Mouse (Mus musculus) yolk sac, embryonic 10.5 days (tissue): ENCODE measurements at regions not wholly inside any gene's neighbourhood (a gene's known extent, or its start where the extent isn't known, plus 50 kb on each side); places are given as distances from the start of the nearest gene placed in this dataset.

Source experiments
- DNase-seq: peaks from one replicate; pipeline ENCODE4 v3.0.0-alpha.2; 2017; ENCODE audit warnings: low spot score

DNA sequence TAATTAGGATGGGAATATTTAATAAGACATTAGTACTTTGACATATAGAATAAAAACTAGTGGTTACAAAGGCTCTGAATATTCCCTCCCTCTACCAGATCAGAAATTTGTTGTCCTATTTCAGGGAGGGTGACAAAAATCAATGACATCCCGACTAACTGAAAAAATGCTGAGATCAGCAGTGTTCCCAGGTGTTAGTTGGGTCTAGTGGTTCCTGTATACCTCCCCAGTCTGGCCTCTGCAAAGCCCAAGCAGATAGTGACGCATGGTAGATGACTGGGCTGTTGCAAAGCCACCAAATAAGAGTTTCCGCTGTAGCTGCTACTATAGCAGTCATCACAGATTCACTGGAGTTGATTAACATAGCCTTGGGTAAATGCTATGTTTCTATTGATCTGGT, 59.9 kb upstream of the Gm4791 start:
- no peak for DNase-seq

- DNase-seq, result no peak
These were observed 72.9 kb upstream of the Gm4791 start for GRCm38 (mm10) chr9:46925641-46926040.

- DNase-seq, result no peak
These were observed 78.5 kb upstream of the Gm4791 start for GRCm38 (mm10) chr9:46920081-46920480.

DNA sequence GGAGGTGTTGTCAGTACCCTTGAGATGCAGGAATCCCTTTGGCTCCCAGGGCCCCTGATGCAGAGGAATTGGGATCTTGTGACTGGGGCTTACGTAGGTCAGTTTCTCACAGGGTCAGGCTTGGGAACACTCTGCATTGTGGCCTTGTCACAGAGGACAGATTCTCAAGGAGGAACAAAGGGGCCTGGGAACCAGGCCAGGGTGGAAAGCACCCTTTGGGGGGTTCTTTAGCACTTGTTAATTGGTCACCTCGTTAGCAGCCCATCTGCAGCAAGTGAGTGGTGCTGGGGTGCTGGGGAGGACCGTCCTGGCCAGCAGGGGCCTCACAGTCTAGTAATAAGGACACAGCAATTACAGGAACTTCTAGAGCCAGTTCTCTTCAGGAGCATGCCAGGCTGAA, 85.3 kb upstream of the Gm4791 start:
- DNase-seq, result no peak

- DNase-seq, result no peak
These were observed 89.0 kb upstream of the Gm4791 start for GRCm38 (mm10) chr9:46909412-46910013.

DNA sequence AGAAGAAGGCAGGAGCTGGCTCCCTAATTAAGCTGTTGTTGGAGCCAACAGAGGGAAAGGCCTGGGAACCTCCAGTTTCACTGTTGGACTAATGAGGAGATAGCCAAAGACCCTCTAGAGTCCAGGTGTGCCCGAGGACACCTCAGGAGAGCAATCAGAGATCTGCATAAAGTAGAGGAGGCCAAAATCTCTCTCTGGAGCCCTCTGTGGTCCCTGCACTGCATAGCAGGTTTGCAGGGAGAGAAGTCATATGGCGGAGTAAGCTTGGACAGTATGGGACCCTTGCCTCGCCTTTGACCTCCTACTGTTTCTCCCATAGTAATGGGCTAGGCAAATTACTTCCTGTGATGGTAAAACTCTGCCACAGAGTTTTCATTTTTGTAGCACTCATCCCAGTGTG, 93.5 kb upstream of the Gm4791 start:
- DNase-seq, result no peak

DNA sequence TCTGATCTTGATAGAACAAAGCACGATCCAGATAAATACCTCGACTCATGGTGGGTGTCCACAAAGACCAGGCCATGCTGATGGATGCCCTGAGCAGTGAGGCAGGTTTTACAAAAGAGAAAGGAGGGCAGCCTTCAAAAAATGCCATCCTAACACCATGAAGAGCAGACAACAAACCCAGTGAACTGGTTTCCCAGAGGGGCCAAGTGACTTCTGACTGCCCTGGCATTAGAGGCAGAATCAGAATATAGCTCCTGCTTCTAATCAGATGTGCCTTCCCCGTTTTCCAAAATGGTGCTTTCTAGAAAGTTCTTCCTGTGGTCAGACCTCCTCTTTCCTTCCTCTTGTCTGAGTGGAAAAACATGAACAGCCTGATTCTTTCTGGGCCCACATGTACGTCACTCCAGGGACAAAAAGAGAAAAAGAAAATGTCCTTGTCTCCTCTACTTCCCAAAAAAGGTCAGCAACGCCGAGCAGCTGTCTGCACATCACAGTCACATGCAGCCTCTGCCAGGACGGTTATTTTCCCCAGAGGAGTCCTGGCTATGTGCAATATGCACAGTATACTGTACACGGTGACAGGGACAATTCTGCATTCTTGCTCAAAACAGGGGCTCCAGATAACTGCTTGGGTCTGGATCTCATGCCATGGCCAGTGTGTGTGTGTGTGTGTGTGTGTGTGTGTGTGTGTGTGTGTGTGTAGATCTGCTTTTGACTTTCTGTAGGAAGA, 94.9 kb upstream of the Gm4791 start:
- DNase-seq, result no peak

- DNase-seq, result no peak
These were observed 99.3 kb upstream of the Gm4791 start for GRCm38 (mm10) chr9:46899283-46899682.

DNA sequence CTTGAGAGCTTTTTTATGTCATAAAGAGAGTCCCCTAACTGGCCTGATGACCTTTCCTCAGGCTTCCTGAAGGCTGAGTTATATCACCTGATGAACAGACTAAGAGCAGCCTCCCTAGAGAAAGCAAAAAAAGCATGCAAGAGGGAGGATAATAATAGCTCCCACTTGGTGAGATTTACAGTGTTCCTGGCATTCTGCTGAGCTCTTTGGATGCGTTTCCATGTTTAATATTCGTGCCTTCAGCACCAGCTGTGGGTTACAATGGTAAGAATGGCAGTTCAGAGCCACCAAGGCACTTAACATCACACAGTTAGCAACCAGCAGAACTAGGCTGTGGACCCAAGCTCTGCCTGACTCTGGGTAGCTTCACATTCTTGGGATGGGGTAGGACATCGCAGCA, 100.4 kb upstream of the Gm4791 start:
- no peak for DNase-seq

- DNase-seq, result no peak
These were observed 106.7 kb upstream of the Gm4791 start for GRCm38 (mm10) chr9:46891829-46892228.

GRCm38 (mm10) chr9:46889933-46890662, 108.4 kb upstream of the Gm4791 start:
- DNase-seq, result no peak

DNA sequence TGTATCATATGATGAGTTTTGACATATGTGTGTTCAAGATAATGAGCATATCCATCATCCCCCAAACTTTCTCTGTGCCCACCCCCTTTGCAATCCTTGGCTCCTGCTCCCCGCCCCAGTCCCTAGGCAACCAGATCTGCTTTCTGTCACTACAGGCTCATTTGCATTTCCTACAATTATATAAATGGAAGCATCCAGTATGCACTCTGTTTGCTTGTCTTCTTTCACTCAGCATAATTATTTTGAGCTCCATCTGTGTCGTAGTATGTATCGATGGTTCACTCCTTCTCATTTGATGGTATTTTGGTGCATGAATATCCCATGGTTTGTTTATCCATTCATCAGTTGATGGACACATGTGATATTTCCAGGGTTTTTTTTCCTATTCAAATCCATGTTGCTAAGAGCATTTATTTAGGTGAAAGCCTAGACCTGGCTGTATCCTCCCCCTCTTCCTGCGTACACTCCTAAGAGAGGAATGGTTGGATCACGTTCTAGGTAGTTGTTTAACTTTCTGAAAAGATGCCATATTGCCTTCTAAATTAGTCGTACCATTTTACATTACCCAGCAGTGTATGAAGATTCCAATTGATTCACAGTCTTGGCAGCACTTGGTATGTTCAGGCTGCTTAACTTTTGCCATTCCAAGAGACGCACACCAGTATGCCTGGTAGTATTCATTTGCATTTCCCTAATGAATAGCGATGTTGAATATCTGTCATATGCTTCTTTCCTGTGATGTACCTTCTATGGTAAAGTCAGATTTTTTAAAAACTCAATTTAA, 127.1 kb upstream of the Gm4791 start:
- DNase-seq, result no peak

GRCm38 (mm10) chr9:46863934-46864333, 134.6 kb upstream of the Gm4791 start:
- no peak for DNase-seq

GRCm38 (mm10) chr9:46851753-46852152, 146.8 kb upstream of the Gm4791 start:
- no peak for DNase-seq

GRCm38 (mm10) chr9:46851336-46851735, 147.2 kb upstream of the Gm4791 start:
- DNase-seq, result no peak

- no peak for DNase-seq
These were observed 153.3 kb upstream of the Gm4791 start for GRCm38 (mm10) chr9:46845276-46845675.

DNA sequence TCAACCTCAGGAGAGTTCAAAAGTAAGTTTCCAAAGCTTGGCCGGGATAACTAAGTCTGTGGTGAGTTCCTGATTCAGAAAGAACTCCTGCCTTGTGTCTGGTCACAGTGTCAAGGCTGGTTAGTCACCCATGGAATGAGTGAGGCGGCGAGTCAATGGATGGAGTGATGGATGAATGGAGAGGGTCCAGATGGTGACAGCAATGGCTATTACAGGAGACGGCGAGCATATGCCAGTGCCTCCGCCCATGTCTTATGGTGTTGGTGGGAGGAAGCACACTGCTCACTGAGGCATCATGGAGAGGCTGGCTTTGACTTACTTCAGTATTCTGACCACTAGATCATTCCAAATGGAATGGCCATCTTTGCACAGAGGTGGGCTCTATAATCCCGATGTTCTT, 154.8 kb upstream of the Gm4791 start:
- DNase-seq, result no peak

DNA sequence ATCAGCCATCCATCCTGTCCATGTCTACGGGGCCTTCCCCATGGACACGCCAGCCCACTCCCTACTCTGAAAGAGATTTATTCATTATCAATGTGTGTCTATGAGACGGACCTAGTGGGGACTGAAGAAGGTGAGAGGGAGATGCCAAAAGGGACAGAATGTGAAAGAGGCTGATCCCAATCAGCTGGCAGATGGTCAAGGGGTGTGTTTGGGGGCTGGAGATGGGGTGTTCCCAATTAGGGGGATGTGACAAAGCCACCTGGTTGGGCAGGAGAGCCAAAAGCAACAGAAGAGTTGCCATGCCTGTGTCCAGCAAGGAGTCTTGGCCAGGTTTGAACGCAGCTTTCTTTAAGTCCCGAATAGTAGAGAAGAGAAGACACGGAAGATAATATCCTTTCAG, 157.0 kb upstream of the Gm4791 start:
- no peak for DNase-seq

DNA sequence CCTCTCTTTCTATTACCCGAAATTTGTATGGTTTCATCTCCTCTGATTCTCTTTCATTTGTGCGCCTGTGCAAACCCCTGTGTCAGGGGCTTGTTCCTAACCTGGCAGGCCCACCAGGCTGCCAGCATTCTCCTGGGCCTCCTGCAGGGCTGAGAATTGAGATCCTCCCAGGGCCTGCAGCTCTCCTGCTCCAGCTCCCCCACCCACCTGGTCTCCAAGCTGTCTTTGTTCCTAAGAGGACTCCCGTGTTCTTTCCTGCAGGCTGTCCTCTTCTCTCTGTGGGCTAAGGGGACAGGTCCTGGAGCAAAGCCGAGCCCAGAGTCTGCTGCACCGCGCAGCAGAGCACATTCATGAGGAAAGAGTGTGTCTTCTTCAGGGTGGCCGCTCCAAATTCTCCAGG, 163.3 kb upstream of the Gm4791 start:
- no peak for DNase-seq

GRCm38 (mm10) chr9:46830746-46831560, 167.6 kb upstream of the Gm4791 start:
- DNase-seq, result no peak

GRCm38 (mm10) chr9:46830316-46830715, 168.2 kb upstream of the Gm4791 start:
- DNase-seq, result no peak

GRCm38 (mm10) chr9:46824703-46825102, 173.8 kb upstream of the Gm4791 start:
- DNase-seq, result no peak
